Mouse (Mus musculus) cerebellum, adult 11-12 months (tissue): ENCODE measurements around the gene Cntd1.
A peak's percentile ranks its signal among the peaks of the same experiment; 100 is the strongest.

ENCODE experiments used
- DNase-seq: peaks from one replicate; pipeline ENCODE4 v3.0.0; 2022

Cntd1 gene

DNA sequence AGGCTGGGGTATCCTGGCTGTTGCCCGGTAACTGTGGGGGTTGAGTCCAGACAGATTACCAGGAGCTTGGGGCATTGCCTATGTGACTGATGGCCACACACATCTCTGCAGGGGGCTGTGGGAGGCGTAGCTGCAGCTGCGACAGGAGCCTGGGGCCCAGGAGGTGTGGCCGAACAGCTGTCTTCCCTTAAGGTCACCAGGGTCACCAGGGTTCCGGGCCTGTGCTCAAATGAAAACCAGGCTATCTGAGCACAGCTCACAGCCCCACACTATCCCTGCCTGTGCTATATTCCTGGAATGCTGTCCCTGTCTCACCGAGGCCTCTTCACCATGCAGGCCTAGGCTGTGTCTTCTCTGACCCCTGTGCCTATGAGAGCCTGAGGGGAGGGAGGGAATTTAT is 55.7 kb downstream of the Cntd1 start:
- DNase-seq, result no peak

DNA sequence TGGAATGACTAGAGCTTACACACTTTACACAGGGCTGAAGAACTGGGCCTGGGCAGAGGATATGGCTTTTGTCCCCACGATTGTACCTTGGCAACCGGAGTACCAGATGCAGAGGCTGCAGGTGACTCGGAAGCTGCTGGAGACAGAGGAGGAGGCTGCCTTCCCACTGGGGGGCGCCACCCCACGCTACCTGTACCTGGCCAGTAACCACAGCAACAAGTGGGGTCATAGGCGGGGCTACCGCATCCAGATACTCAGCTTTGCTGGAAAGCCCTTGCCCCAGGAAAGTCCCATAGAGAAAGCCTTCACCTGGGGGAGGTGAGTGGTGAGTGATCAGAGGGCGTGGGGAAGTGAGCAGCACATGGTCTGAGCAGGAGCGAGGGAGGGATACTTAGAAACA is 56.9 kb downstream of the Cntd1 start:
- DNase-seq, result no peak

DNA sequence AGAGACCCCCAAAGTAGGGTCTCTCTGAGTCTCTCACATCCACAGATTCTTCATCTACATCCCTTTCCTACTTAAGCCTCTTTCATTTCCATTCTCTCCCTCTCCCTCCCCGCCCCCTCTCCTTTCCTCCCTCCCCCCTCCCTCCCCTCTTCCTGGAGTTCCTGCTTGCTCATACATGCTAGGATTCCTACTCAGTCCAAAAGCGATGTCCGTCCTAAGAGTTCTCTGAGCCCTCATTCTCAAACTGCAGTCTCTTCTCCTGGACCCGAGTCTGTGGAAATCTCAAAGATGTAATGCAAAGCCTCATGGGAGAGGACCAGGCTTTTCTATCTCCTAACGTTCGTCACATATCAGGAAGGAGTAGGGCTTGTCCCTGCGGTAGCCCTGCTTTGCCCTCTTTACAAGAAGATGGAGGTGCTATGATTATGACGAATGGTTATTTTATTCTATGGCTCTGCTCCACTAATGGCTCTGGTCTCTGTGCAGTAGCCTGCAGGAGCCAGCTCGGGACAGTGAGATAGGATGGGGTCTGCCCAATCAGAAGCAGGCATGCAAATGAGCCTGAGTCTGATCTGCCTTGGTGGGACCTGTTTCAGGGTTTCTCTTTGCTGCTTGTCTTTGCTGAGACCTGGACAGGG is 59.4 kb downstream of the Cntd1 start:
- peak; percentile 23 for DNase-seq
